Mouse (Mus musculus) regulatory T cell (primary cell): Measurements from ENCODE around the gene Rsbn1l.

ENCODE experiments used
- in situ Hi-C: fragments of 300-600 bp; cut with MboI, MseI; formaldehyde crosslinking; loops from one replicate; pipeline ENCODE4 v1.15.1; 2025; ENCODE audit warnings: high pct_unique_total_duplicates

The Rsbn1l gene

DNA sequence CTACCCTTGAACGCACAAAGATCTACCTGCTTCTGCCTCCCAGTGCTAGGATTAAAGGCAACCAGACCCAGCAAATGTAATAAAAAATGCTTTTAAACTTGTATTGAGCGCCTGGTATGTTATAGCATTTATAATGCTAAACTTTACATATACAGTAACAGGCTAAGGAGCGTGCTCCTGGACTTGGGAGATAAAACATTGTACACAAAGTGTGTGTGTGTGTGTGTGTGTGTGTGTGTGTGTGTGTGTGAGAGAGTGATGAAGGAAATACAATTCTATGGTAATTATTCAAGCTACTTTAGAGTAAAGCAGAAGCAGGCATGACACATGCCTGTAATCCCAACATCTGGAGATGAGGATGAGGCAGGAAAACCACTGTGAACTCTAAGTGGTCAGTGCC is at the start of gene Rsbn1l:
Rsbn1l (minus strand) TSS at position 101 of the 400 bp plus-strand sequence.
- in situ Hi-C loops, result no loop called here

DNA sequence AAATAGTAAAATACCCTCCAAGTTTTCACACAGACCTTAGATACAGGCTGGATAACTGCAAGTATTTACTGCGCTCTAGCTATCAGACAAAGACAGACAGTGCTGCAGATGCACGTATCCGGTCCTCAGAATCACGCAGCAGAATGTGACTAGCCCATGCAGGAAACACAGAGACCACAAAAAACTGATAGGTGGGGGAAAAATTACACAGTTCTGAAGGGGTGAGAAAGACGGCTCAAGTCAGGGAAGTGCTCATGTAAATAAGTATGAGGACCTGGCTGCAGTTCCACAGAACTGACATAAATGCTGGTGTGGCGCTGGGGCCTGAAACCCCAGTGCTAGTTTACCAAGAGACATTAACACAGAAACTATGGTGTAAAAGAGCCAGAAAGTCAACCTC is 46.5 kb upstream of the Rsbn1l start:
- in situ Hi-C loops, result no loop called here

DNA sequence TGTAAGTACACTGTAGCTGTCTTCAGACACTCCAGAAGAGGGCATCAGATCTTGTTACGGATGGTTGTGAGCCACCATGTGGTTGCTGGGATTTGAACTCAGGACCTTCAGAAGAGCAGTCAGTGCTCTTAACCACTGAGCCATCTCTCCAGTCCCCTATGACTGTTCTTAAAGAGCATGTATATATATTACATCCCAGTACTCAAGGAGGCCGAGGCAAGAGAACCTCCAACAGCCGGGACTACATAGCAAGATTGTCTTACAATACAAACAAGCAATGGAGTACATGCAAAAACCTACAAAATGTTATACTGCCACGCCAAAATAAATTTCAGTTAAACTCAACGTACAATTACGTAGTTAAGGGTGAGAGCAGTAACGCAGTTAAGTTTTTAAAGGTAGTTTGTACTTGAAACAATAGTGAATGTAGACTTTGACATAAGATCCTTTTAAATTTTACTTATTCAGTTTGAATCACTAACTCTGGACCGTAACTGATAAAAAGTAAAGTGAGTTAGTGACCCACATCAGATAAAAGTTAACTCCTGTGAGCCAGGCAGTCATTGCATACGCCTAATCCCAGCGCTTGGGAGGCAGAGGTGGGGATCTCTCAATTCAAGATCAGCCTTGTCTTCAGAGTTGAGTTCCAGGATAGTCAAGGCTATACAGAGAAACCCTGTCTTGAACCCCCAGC is 45.6 kb upstream of the Rsbn1l start:
- in situ Hi-C loops, result no loop called here

DNA sequence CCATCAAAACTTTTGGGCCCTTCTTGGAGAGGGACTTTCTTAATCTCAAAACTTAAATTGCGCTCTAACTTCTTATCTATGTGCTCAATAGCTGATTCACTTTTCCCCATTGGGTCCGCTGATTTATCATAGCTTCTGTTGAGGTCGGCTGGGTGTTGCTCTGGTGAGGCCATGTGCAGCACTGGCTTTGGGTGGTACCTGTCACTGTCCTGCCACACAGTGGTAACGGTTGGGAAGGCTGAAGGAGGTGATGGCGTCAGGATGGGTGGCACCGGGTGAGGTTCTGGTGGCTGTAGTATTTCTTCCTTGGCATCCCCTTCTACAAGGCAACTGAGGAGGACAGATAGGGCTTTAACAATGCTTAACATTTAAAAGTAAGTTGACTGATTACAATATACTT is 42.2 kb upstream of the Rsbn1l start:
- in situ Hi-C loops, result no loop called here

DNA sequence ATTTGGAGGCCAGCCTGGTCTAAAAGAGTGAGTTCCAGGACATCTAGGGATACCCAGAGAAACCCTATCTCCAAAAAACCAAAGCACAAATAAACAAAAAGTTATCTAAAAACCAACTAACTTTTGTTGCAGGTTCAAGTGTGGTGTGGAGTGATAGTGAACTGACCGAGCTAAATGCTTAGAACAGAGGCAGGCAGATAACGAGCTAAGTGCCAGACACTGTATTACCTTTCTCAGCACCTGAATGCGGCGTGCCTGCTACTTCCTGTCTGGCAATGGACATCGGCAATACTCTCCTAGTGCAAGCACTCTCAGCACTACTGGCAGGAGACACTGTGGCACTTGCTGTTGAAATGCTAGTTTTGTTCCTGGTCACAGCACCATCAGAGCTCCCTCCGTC is 41.4 kb upstream of the Rsbn1l start:
- in situ Hi-C loops, result no loop called here

DNA sequence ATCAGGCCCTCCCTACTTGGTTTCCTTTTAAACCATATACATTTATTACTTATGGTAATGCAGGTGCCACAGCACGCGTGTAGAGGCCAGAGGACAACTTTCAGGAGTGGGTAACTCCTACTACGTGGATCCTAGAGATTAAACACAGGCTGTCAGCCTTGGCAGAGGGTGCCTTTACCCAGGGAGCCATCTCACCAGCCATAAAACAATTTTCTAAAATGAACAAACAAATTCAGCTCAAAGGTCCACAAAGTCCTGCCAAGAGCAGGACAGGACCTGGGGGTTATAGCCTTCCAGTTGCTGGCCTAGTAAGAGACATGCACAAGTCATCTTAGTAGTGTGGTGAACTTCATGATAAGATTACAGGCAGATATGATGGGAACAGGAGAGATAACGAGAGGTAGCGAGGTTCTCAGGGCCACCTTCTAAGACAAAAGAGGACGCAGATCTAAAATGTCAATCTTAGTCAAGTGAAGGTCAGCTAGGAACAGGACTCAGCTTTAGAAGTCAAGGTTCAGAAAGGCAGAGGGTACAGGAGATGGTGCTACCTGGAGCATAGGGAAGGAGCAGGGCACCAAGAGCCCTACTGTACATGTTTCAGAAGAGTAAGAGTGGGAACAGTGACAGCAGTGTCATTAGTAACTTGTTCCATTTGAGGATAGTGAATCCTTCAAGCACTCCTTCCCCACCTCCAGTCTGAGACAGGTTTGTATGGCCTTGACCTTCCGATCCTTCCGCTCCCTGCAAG is 34.0 kb upstream of the Rsbn1l start:
- in situ Hi-C loops, result no loop called here

DNA sequence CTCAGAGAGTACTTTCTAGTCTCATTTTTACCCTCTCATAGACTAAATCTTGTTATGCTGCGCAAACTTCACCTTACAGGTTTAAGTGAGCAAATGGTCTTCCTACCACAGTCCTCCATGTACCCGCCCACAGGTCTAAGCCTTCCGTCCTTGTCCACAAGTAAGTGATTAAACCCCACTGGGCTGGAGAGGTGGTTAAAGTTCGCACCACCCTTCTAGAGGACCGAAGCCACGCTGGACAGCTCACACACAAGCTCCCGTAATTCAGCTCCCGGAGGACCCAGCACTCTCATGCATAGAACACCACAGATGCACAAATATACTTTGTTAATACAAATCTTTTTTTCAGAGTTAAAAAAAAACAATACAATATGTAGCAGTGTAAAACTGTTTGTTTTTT is 30.1 kb upstream of the Rsbn1l start:
- in situ Hi-C loops, result no loop called here

DNA sequence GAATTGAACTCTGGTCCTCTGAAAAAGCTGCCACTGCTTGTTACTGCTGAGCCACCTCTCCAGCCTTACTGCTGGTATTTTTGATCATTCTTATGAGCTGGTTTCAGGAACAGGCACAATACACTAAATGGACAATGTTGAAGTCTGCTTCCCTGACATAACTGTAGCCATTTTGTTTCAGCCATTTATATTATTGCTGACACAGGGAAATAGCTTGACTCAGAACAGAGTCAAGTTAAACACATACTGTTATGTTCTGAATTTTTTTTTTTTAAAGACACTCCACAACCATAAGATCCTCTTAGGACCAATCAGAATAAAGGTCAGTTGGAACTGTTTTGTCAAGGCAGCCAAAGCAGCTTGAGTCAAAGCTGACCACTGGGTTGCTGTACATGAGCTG is 27.3 kb upstream of the Rsbn1l start:
- in situ Hi-C loops, result no loop called here

DNA sequence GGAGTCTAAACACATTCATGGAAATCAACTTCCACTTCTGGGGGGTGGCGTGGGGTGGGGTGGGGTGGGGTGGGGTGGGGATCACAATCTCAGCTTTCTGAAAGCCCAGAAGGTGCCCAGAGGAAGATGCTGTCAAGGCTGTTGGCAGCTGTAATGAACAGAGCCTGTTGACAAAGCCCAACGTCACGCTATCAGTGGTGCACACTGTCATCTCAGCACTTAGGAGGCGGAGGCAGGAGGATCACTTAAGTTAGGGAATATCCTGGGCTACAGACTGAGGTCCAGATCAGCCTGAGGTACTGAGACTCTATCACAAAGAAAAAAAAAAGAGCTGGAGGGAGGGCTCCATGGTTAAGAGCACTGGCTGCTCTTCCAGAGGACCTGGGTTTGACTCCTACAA is 18.5 kb upstream of the Rsbn1l start:
- in situ Hi-C loops, result no loop called here

DNA sequence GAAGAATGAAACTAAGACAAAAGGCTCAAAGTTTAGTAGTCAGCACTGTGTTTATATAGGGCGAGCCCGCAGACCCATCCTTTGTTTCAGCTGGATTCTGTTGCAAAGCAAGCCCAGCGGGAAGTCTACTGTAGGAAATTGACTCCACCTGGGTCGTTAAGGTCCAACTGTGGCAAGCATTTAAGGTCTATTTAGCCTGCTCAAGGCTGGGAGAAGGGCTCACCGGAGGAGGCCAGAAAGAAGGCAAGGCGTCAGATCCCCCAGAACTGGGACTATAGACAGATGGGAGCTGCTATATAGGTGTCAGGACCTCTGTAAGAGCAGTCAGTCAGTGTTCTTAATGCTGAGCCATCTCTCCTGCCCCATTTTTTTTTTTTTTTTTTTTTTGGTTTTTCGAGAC is 17.8 kb upstream of the Rsbn1l start:
- in situ Hi-C loops, result no loop called here

DNA sequence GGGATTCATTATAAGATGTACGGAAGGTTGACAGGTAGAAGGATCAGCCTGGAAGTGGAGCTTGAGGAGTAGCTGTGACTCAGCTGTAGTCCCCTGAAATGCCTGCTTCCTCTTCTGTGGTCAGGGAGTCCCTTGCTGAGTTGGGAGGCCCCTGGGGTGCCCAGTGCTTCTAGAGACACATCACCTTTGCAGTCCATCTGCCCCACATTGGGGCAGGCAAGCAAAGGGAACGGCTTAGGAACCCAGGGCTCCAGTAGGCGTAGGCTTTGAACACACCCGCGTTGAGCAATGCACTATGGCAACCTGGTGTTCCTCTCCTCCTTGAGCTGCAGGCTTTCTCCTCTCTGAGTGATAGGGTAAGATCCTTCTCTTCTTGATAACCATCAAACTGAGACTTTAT is 16.9 kb upstream of the Rsbn1l start:
- in situ Hi-C loops, result no loop called here

DNA sequence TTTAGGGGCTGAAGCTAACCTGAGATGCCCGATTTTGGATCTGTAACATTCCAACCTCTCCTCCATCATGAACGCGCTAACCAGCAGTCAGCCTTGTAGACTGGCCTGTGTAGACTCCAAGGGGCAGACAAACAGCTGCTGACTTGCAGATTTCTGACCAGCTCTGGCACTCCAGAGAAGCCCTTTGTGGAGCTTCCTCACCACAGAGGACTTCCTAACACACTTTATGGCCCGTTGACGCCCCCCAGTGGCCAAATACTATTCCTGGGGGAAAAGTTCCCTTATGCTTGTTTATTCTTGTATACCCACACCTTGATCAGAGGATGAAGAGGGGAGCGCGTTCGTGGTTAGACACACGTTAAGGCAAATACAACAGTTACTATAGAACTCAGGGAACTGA is 12.8 kb upstream of the Rsbn1l start:
- in situ Hi-C loops, result no loop called here

DNA sequence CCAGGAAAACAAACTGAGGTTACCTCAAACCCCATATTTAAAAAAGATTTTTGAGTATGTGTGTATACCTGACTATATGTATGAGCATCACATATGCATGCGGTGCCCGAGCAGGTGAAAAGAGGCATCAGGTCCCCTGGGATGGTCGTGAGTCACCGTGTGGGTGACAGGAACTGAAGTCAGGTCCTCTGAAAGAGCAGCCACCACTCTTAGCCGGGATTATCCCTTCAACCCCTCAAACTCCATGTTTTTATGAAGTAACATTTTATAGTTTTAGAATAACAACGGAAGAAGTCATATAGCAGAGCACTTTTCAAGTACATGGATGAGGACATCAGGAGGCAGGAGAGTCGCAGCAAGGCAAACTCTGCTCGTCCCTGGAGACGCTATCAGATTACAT is 12.3 kb upstream of the Rsbn1l start:
- in situ Hi-C loops, result no loop called here

DNA sequence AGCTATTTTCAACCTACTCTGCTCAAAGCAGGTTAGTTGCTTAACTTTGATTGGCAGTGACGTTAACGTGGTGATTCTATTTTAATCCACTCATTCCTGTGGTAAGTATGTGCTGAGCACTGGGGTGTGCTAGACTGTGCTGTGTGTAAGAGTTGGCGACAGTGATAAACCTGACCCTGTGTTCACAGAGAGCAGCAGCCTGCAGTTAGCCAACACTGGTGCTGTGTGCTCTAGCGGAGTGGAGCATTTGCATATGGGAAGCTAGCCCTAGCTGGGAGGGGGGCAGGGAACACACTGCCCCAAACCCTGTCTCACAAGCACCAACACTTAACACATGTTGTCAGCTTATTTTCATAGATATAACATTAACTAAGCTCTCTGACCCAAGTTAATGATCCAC is 11.7 kb upstream of the Rsbn1l start:
- in situ Hi-C loops, result no loop called here

DNA sequence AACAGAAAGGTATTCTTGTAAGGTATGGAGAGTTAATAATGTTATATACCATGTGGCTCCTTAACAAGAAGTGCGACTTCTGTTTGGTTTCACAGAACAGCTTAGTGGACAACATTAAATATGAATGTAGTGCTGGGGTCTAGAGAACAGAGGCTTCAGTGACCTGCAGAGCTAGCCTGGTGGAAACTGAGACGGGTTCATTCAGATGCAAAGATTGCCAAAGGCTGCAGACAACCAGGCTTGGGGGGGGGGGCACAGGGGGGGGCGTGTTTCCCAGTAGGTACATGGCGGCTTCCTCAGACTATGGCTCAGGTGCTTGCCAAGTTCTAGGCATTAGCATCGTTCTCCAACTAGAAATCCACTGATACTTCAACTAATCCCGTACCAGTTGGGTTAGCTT is 8.2 kb upstream of the Rsbn1l start:
- in situ Hi-C loops, result loop anchor here (5.0 kb wide), 1 partner anchor 52 kb away; no protein-coding TSS in a partner anchor

DNA sequence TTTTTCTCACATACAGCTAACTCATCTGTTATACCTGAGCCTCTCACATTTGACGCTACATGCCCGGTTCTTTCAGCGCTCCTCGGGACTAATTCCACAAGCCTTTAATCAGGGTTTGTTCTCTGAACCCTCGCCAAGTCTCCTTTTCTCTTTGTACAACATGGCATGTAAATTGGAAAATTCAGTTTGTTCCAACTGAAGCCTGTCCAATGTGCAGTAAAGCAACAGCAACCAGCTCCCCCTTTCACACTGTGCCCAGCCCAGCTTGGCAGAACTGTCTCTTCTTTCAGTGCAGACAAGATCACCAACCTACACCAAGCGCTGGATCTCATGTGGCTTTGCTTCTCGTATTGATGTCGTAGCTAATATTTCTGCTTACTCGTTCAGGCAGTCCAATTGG is 7.1 kb upstream of the Rsbn1l start:
- in situ Hi-C loops, result loop anchor here (5.0 kb wide), 1 partner anchor 51 kb away; no protein-coding TSS in a partner anchor

DNA sequence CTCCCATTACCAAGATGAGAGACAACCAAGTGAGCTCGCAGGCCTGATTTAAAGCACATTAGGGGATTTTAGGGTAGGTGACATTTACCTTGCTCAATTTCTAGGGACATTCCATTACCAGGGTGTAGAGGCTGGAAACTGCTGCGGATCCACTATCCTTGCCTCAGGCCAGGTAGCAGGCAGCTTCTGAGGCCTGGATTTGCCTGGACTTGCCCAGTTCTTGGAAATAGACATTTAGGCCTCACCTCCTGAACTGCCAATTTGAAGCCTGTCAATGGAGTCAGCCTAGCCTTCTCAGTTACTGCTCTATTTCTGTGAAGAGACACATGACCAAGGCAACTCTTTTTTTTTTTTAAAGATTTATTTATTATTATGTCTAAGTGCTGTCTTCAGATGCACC is 4.7 kb upstream of the Rsbn1l start:
- in situ Hi-C loops, result loop anchor here (5.0 kb wide), 1 partner anchor 49 kb away; no protein-coding TSS in a partner anchor

DNA sequence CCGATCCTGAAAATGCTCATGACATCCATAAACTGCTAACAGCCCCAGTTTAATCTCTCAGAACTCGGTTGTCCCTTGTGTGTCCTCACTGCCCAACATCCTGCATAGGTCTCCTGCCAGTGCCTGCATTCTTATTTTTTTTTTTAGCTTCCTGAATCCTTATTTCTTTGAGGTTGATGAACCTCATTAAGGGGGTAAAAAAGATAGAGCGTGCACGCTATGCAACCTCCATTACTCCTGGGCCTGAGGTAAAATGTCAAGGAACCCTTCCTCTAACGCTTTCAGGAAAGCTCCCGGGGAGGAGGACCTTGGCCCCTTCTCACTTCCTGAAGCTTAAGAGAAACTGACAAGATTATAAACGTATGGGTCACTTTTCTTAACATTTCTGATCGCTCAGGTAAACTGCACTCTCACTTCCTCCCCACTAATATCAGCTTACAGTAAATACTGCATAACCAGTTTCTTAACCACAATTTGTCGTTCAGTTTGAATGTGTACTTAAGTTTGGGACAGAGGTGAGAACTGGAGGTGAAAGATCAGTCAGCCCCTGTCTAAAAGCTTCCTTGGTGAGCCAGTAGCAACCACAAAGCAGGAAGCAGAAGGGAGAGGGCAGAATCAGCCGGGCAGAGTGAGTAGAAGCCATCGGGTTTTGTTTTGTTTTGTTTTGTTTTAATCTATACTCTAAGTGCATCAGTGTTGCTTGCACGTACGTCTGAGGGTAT is 923 bp downstream of the Rsbn1l start:
- in situ Hi-C loops, result no loop called here

DNA sequence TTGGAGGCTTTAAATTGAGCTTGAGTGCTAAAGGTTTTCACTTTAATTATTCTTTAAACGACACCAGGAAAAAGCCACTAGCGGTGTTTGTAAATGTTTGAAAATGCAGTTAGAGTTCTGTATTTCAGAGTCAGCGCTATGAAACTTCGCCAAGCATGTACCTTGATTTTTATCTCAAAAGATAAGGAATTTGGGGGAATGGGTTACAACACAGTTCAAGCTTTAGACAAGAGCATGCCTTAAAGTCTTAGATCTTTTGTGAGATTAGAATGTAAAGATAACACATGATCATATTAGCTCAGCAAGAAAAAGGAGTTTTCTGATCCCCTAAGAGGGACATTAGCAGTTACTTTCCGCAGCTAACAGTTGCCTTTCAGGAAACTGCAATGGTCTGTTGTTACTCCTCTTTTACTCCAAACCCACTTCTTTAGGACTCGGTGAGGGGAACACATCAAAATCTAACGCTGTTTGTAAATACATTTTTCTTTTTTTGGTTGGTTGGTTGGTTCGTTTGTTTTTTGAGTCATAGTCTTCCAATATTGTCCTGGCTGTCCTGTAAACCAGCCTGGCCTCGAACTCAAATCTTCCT is 3.8 kb downstream of the Rsbn1l start:
- in situ Hi-C loops, result loop anchor here (5.0 kb wide), 1 partner anchor 100 kb away; no protein-coding TSS in a partner anchor

DNA sequence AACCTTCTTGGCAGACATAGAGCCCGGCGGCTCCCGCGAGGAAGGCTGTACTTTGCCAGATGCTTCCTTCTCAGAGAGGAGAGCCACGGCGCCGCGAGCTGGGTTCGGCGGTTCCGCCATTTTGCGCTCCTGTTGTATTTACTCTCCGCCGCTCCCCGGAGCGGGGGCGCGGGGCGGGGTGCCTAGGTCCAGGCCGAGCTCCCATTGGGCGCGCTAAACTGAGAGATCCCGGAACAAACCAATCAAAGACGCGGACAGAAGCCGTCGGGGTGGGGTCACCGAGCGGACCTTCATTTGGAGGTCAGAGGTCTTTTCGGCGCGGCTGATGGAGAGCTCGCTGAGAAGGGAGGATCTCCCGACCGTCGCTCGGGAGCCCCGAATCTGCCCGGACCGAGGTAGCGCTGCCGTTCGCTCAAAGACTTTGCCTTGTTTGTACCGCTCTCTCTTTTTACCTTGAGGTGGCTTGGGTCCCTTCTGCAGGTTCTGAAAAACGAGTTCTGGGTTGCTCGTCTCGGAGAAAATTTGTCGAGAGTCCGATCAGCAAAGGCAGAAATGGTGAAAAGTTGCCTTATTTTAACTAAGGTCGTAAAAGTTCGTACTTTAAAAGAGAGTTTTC is 4.4 kb downstream of the Rsbn1l start:
- in situ Hi-C loops, result loop anchor here (5.0 kb wide), 1 partner anchor 101 kb away; no protein-coding TSS in a partner anchor

DNA sequence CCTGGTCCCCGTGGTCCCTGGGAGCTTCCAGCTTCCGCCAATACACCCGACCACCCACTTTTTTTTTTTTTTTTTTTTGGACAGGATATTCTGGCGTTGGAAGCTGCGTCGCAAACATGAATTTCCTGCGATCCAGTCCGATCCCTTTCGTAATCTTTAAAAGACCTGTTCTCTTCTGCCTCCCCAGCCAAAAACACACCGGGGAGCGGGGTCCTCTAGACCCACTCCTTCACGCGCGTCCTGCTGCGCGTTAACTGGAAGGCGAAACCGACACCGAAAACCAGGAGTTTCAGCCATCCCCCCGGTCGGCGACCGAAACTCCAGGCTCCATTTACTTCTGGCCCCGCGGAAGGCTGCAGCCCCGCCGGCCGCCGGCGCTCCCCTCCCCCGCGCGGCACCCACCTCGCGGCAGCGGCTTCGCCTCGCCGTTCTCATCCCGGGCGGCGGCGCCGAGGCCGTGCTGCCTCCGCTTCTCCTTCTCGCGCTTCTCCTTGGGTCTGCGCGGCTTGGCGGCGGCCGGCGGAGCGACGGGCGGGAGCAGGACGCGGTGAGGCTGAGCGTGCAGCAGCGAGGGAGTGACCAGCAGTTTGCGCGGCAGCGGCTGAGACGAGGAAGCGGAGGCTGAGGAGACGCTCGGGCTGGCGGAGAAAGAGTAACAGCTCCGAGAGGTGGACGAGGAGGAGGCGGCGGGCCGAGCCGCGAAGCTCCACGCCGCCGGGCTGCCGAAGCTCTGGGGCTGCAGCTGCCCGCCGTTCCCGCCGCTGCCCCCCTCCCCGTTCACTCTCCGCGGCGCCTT is 5.1 kb downstream of the Rsbn1l start:
- in situ Hi-C loops, result loop anchor here (5.0 kb wide), 1 partner anchor 101 kb away; no protein-coding TSS in a partner anchor
